Mouse (Mus musculus) T-helper 17 cell (primary cell): ENCODE data around the gene Plppr1.

Experiments used
- in situ Hi-C, 2 experiments: fragments of 300-600 bp; cut with MboI, MseI; formaldehyde crosslinking; loops; 1 replicate in 1 of 2; 2 replicates in 1 of 2; pipeline ENCODE4 v1.15.1; 2025; ENCODE audit warnings: high pct_unique_total_duplicates in 2 of 2

Plppr1 gene

GRCm38 (mm10) chr4:49108371-49108770 lies 49.3 kb downstream of the Plppr1 start:
- in situ Hi-C loops, result no loop called here

DNA sequence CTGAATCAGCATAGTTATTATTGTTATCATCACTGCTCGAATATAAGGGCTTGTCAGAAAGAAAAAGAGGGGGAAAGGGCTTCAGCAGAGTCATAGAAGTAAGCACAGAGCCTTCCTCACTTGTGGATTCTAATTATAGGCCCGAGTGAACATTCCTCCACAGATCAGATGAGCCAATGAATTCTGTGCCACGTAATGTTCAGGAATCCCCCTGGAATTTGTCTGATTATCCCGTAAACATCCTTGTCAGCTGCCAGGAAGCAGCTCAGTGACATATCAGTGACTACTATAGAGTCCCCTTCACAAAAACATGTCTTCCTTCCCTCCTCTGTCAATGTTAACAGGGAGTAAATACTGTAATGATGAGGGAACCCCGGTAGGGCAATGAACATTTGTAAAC lies 50.9 kb downstream of the Plppr1 start:
- in situ Hi-C loops, result no loop called here

GRCm38 (mm10) chr4:49118842-49119241 lies 59.8 kb downstream of the Plppr1 start:
- in situ Hi-C loops, result no loop called here

GRCm38 (mm10) chr4:49144798-49145197 lies 85.7 kb downstream of the Plppr1 start:
- in situ Hi-C loops, result no loop called here

GRCm38 (mm10) chr4:49148775-49149174 lies 89.7 kb downstream of the Plppr1 start:
- in situ Hi-C loops, result no loop called here

GRCm38 (mm10) chr4:49149251-49149650 lies 90.2 kb downstream of the Plppr1 start:
- in situ Hi-C loops, result no loop called here

GRCm38 (mm10) chr4:49153849-49154248 lies 94.8 kb downstream of the Plppr1 start:
- in situ Hi-C loops, result no loop called here

DNA sequence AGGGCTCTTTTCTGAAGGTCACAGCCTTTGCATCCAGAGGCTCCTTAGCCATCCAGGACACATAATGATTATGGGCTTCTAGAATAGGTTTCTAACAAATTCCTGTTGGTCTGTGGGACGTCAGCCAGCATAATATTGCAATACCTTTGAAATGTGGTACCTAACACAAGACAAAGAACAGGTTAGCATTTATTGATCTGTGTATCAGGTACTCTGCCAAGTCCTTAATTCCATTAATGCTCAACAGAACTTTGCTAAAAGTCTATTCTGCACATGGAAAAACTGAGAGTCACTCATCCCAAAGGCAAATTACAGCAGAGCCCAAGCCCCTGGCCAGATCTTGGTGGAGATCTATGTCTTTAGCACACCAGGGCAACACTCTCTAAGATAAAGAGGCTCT lies 97.7 kb downstream of the Plppr1 start:
- in situ Hi-C loops, result no loop called here

GRCm38 (mm10) chr4:49163285-49163684 lies 104.2 kb downstream of the Plppr1 start:
- in situ Hi-C loops, result no loop called here

DNA sequence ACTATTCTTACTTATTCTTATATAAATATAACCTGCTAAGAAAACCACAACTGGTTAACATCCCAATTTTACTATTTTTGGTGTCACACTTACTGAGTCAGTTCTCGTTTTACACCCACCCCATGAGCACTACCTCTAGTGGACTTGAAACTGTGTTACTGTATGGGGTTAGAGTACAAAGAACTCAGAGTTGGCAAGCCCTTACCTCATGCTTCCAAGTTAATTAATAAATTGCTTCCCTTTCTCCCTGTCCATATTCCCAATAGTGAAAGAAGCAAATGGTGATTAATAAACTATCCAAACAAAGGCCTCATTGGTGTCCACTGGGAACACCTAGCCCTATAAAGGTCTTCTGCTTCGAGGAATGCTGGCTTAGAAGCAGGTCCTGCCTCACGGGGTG lies 107.3 kb downstream of the Plppr1 start:
- in situ Hi-C loops, result no loop called here

- in situ Hi-C loops, result no loop called here
Measured at GRCm38 (mm10) chr4:49167030-49167429, 108.0 kb downstream of the Plppr1 start.

- in situ Hi-C loops, result no loop called here
Measured at GRCm38 (mm10) chr4:49169498-49169897, 110.4 kb downstream of the Plppr1 start.

DNA sequence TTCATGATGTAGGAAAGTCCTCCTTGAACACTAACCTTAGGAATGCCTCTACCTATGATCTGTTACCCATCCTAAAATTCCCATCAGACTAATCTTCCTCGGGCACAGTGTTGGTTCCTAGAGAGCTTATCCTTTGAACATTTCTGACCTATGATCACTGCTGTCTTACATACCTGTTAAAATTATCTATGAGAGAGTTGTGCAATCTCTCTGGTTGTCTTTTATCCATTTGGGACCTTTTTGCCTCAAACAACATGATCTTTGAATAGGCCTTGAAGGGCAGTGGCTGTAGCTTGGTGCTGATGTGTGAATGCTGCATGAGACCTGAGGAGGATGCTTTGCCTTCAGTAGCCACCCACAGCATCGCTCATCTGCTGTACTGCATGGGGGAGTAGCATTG lies 119.0 kb downstream of the Plppr1 start:
- in situ Hi-C loops, result no loop called here

DNA sequence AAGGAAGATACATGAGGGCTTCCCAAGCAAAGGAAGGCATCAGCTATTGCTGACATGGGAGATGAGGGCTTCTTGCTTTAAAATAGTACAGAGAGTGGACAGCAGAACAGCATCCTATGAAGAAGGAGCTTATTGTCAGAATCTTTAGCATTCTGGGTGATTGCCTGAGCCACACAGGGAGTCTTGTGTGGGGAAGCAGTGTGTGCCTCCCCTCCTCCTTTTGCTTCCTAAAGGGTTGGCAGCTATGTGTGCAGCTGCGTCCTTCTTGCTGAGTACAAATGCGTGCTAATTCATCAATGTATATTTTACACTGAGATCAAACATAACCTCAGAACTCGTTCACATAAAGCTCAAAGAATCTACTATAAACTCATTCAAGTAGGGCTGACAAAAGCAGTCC lies 119.8 kb downstream of the Plppr1 start:
- in situ Hi-C loops, result no loop called here

DNA sequence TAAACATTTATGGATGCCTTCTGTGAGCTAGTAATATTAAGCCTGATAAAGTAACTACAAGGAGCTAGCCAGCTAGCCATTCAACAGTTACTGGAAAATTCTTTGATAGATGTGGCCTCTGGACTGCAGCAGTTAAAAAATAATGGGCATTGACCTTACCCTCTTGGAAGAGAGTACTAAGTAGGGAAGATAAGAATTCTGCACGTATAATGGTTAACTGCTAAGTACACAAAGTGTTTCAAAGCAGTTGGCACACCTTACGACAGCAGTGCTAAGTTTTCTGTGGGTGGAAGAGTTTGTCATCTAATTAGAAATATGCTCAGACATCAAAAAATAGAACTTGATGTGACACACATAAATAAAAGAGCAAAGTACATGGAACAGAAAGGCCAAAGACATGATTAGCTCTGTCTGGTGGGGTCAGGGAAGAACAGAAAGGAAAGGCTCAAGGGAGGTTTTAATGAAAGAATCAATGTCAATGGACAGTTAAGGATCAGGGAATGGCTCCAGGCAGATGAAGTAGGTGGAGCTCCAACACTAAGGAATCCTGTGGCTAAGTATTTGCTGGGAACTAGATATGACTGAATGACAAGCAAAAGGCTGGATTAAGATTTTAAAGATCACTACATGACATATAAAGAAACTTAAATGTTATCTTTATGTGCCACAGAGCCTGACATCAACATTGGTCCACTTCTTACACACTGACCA lies 120.6 kb downstream of the Plppr1 start:
- in situ Hi-C loops, result no loop called here

- in situ Hi-C loops, result no loop called here
Measured at GRCm38 (mm10) chr4:49189991-49190526, 131.0 kb downstream of the Plppr1 start.

GRCm38 (mm10) chr4:49197125-49197747 lies 138.2 kb downstream of the Plppr1 start:
- in situ Hi-C loops, result no loop called here

- in situ Hi-C loops, result no loop called here
Measured at GRCm38 (mm10) chr4:49210457-49210856, 151.4 kb downstream of the Plppr1 start.

DNA sequence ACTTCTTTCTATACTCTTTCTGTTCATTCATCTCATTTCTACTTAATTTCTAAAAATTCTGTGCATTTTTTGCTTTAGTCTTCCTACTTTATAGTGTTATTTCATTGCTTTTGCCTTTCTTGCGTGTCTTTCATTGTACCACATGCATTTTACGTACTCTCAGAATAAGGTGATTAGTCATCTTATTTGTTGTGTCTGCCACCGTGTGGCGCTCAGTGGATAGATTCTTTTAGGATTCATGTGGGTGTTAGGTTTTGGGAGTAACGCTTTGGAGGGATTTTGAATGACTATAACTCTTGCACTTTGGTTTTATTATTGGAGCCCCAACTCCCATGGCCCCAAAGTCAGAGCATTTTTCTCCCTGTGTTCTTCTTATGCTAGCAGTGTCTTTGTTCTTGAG lies 152.5 kb downstream of the Plppr1 start:
- in situ Hi-C loops, result no loop called here

- in situ Hi-C loops, result no loop called here
Measured at GRCm38 (mm10) chr4:49212616-49213544, 153.8 kb downstream of the Plppr1 start.

GRCm38 (mm10) chr4:49214341-49214740 lies 155.3 kb downstream of the Plppr1 start:
- in situ Hi-C loops, result no loop called here

DNA sequence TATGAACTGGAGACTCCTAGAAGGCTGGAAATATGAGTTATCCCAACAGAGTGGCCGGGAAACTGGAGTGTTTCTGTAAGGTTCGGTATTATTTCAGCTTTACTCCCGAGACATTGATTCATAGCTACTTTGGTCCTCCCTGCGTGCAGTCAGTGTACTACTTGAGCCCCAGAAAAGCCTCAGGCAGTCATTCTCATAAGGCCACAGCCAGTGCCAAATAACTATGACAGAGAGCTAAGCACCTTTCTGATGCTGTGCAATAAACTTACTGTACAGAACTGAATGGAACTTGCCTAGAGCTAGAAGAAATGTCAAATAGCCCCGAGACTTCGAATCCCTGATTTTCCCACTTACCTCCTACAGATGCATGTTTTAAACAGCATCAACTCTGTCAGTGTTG lies 164.4 kb downstream of the Plppr1 start:
- in situ Hi-C loops, result no loop called here
